Mouse (Mus musculus) embryonic facial prominence, embryonic 10.5 days (tissue): Measurements from ENCODE around the gene Hspbp1. TPM values are rescaled to one million over a fixed set of nuclear protein-coding genes. Genes with fewer than 3 reads are reported as not detected.

Experiments
- DNase-seq: peaks from one replicate; pipeline ENCODE4 v3.0.0-alpha.2; 2017; ENCODE audit warnings: low spot score
- H3K27ac ChIP-seq: fragments of 300-500 bp; sonication (generic); replicated peaks from 2 replicates; pipeline ENCODE4 v1.5.1; 2016; ENCODE audit warnings: mild to moderate bottlenecking
- H3K27me3 ChIP-seq: fragments of 300-500 bp; sonication (generic); replicated peaks from 2 replicates; pipeline ENCODE4 v1.6.1; 2016; ENCODE audit warnings: low read depth, mild to moderate bottlenecking; ENCODE audit not compliant: poor library complexity, severe bottlenecking
- H3K36me3 ChIP-seq: fragments of 300-500 bp; sonication (generic); replicated peaks from 2 replicates; pipeline ENCODE4 v1.6.1; 2016; ENCODE audit warnings: mild to moderate bottlenecking, moderate library complexity
- H3K4me1 ChIP-seq: fragments of 300-500 bp; sonication (generic); 2 replicates; pipeline ENCODE4 v1.6.1; 2016
- H3K4me3 ChIP-seq: fragments of 300-500 bp; sonication (generic); 2 replicates; pipeline ENCODE4 v1.5.1; 2016; ENCODE audit warnings: mild to moderate bottlenecking, moderate library complexity
- H3K9me3 ChIP-seq: fragments of 300-500 bp; sonication (generic); 2 replicates; pipeline ENCODE4 v1.6.1; 2016; ENCODE audit warnings: mild to moderate bottlenecking
- WGBS: fragments of 180-500 bp; shearing (Covaris S2); methylation state at CpG from one replicate; pipeline ENCODE4 v1.1.7; 2016; 5-methylcytosine and 5-hydroxymethylcytosine counted together
- polyA plus RNA-seq: library from polyadenylated mRNA; unstranded; fragments of >200 nt; fragmentation: Nextera tagmentation; extraction: Ambion mirVana; gene quantifications from 2 replicates; pipeline ENCODE4 v1.2.1, GENCODE M21; 2016

The Hspbp1 gene
- polyA plus RNA-seq, 1 experiment from 2014 or later: 136 TPM

GRCm38 (mm10) chr7:4659911-4660443 lies 24.9 kb downstream of the Hspbp1 start:
- Histone ChIP-seq H3K27ac (peak overlapping the region; percentile 95), H3K9me3 (no peaks in the 10 kb centered on the region), H3K27me3 (no peaks in the 10 kb centered on the region), H3K4me1 (peaks cover 38% of the 10 kb centered on the region), H3K36me3 (peaks cover 38% of the 10 kb centered on the region), H3K4me3 (peak overlapping the region; percentile 89)
- DNase-seq: no peak
- WGBS: 72% methylated on average over 3 of the region's 3 CpGs

GRCm38 (mm10) chr7:4658912-4659551 lies 25.8 kb downstream of the Hspbp1 start, which contains the start of gene Ppp6r1:
Gene Ppp6r1, minus strand, starts transcription at chr7:4659019.
- peak; percentile 97 for DNase-seq
- no peaks in the 10 kb centered on the region for H3K27me3 ChIP-seq
- H3K36me3 ChIP-seq: peaks cover 31% of the 10 kb centered on the region
- H3K4me1 ChIP-seq: peaks cover 41% of the 10 kb centered on the region
- under 1% methylated on average over 54 of the region's 54 CpGs for WGBS
- H3K27ac ChIP-seq: peak within 1 kb of the TSS; percentile 95
- H3K9me3 ChIP-seq: no peaks in the 10 kb centered on the region
- H3K4me3 ChIP-seq: peak within 1 kb of the TSS; percentile 89

- Histone ChIP-seq H3K27me3 (no peaks in the 10 kb centered on the region), H3K36me3 (peaks cover 32% of the 10 kb centered on the region), H3K27ac (peak overlapping the region; percentile 95), H3K9me3 (no peaks in the 10 kb centered on the region), H3K4me1 (peaks cover 41% of the 10 kb centered on the region), H3K4me3 (peak overlapping the region; percentile 89)
- peak; percentile 71 for DNase-seq
- WGBS: under 1% methylated on average over 78 of the region's 78 CpGs
Measured at GRCm38 (mm10) chr7:4658128-4658907, 26.6 kb downstream of the Hspbp1 start.

- no peak for DNase-seq
- Histone ChIP-seq H3K9me3 (no peaks in the 10 kb centered on the region), H3K27ac (peak overlapping the region; percentile 95), H3K4me3 (peak overlapping the region; percentile 89), H3K4me1 (peaks cover 41% of the 10 kb centered on the region), H3K27me3 (no peaks in the 10 kb centered on the region), H3K36me3 (peaks cover 36% of the 10 kb centered on the region)
- 61% methylated on average over 9 of the region's 9 CpGs for WGBS
Measured at GRCm38 (mm10) chr7:4657521-4658127, 27.2 kb downstream of the Hspbp1 start.

- Histone ChIP-seq H3K27me3 (no peaks in the 10 kb centered on the region), H3K36me3 (peaks cover 37% of the 10 kb centered on the region), H3K27ac (no peak overlapping the region), H3K4me1 (peaks cover 41% of the 10 kb centered on the region), H3K9me3 (no peaks in the 10 kb centered on the region), H3K4me3 (peak overlapping the region; percentile 89)
- 86% methylated on average over 1 of the region's 1 CpGs for WGBS
- no peak for DNase-seq
Measured at GRCm38 (mm10) chr7:4656818-4657217, 28.1 kb downstream of the Hspbp1 start.

- Histone ChIP-seq H3K4me3 (no peak overlapping the region), H3K27me3 (no peaks in the 10 kb centered on the region), H3K27ac (no peak overlapping the region), H3K9me3 (no peaks in the 10 kb centered on the region), H3K4me1 (peaks cover 41% of the 10 kb centered on the region), H3K36me3 (peaks cover 36% of the 10 kb centered on the region)
- no peak for DNase-seq
- WGBS: 84% methylated on average over 1 of the region's 1 CpGs
Measured at GRCm38 (mm10) chr7:4655916-4656315, 29.0 kb downstream of the Hspbp1 start.

GRCm38 (mm10) chr7:4655393-4655792 lies 29.5 kb downstream of the Hspbp1 start:
- Histone ChIP-seq H3K27me3 (no peaks in the 10 kb centered on the region), H3K9me3 (no peaks in the 10 kb centered on the region), H3K4me3 (no peak overlapping the region), H3K4me1 (peaks cover 38% of the 10 kb centered on the region), H3K36me3 (peaks cover 33% of the 10 kb centered on the region), H3K27ac (no peak overlapping the region)
- 90% methylated on average over 4 of the region's 4 CpGs for WGBS
- DNase-seq: no peak

GRCm38 (mm10) chr7:4654221-4654620 lies 30.6 kb downstream of the Hspbp1 start:
- H3K27me3 ChIP-seq: no peaks in the 10 kb centered on the region
- no peaks in the 10 kb centered on the region for H3K9me3 ChIP-seq
- H3K4me3 ChIP-seq: no peak overlapping the region
- no peak for DNase-seq
- peaks cover 27% of the 10 kb centered on the region for H3K4me1 ChIP-seq
- H3K27ac ChIP-seq: no peak overlapping the region
- 91% methylated on average over 2 of the region's 2 CpGs for WGBS
- H3K36me3 ChIP-seq: peaks cover 33% of the 10 kb centered on the region

- H3K36me3 ChIP-seq: peaks cover 33% of the 10 kb centered on the region
- WGBS: 88% methylated on average over 7 of the region's 7 CpGs
- no peaks in the 10 kb centered on the region for H3K27me3 ChIP-seq
- no peak overlapping the region for H3K4me3 ChIP-seq
- no peak for DNase-seq
- no peak overlapping the region for H3K27ac ChIP-seq
- H3K4me1 ChIP-seq: peaks cover 27% of the 10 kb centered on the region
- no peaks in the 10 kb centered on the region for H3K9me3 ChIP-seq
Measured at GRCm38 (mm10) chr7:4653780-4654179, 31.1 kb downstream of the Hspbp1 start.

- Histone ChIP-seq H3K27me3 (no peaks in the 10 kb centered on the region), H3K9me3 (no peaks in the 10 kb centered on the region), H3K36me3 (peaks cover 33% of the 10 kb centered on the region), H3K4me3 (no peak overlapping the region), H3K27ac (no peak overlapping the region), H3K4me1 (peaks cover 27% of the 10 kb centered on the region)
- DNase-seq: no peak
- 84% methylated on average over 5 of the region's 5 CpGs for WGBS
Measured at GRCm38 (mm10) chr7:4653351-4653750, 31.5 kb downstream of the Hspbp1 start.

- Histone ChIP-seq H3K36me3 (peaks cover 33% of the 10 kb centered on the region), H3K4me3 (no peak overlapping the region), H3K27ac (no peak overlapping the region), H3K4me1 (peaks cover 23% of the 10 kb centered on the region), H3K9me3 (no peaks in the 10 kb centered on the region), H3K27me3 (no peaks in the 10 kb centered on the region)
- no peak for DNase-seq
- 89% methylated on average over 5 of the region's 5 CpGs for WGBS
Measured at GRCm38 (mm10) chr7:4652726-4653125, 32.1 kb downstream of the Hspbp1 start.

GRCm38 (mm10) chr7:4651581-4651980 lies 33.3 kb downstream of the Hspbp1 start:
- Histone ChIP-seq H3K36me3 (peaks cover 40% of the 10 kb centered on the region), H3K27ac (no peak overlapping the region), H3K27me3 (no peaks in the 10 kb centered on the region), H3K4me1 (peaks cover 11% of the 10 kb centered on the region), H3K4me3 (no peak overlapping the region), H3K9me3 (no peaks in the 10 kb centered on the region)
- DNase-seq: no peak
- 89% methylated on average over 8 of the region's 8 CpGs for WGBS
